Mouse (Mus musculus): ENCODE results near the gene Mrpl47. TPM values are rescaled to one million over a fixed set of nuclear protein-coding genes. Genes with fewer than 3 reads are reported as not detected.

Mrpl47 gene
- polyA plus RNA-seq, 2 experiments: 15.4 to 31.3 TPM

DNA sequence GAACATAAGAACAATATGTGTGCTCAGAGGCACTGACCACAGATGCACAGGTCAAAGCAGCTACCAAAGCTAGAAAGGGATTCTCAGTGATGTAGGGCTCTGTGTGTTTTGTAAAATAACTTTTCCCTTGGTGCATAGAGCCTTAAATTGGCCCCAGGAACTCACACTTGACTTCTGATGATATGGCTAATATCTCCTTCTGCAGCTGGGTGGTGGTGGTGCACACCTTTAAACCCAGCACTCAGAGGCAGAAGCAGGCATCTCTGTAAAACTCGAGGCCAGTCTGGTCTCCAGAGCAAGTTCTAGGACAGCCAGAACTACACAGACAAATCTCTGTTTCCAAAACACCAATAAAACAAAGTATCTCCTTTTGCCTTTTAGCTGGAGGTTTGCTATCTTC lies 46.5 kb downstream of the Mrpl47 start:
- ATAC-seq (ENCODE audit: low FRiP score, low read depth) (no peak), DNase-seq (ENCODE audit: low spot score) (no peak)
- Histone ChIP-seq H3K27ac (replicated peaks; ENCODE audit: low read depth, low read length) (no peak overlapping the region), H3K36me3 (ENCODE audit: control insufficient read depth, insufficient read depth, low read length) (no peaks in the 10 kb centered on the region), H3K4me1 (ENCODE audit: control insufficient read depth, insufficient read depth, low read length) (no peaks in the 10 kb centered on the region), H3K9me3 (ENCODE audit: control insufficient read depth, low read length) (no peaks in the 10 kb centered on the region), H3K27me3 (ENCODE audit: control insufficient read depth, insufficient read depth, low read length) (no peaks in the 10 kb centered on the region), H3K4me3 (replicated peaks; ENCODE audit: low read length) (no peak overlapping the region), H3K9ac (ENCODE audit: low read depth, low read length, severe bottlenecking) (no peak overlapping the region), H3K4me2 (replicated peaks; ENCODE audit: low read depth, low read length, severe bottlenecking) (no peak overlapping the region)
- TF ChIP-seq POLR2A (IDR thresholded peaks at IDR 0.05; ENCODE audit: borderline replicate concordance, extremely low read depth, insufficient read depth, insufficient read length): no peak
- 39% methylated on average over 1 of the region's 1 CpGs for WGBS

- H3K9ac ChIP-seq (ENCODE audit: low read depth, low read length, severe bottlenecking): no peak overlapping the region
- no peaks in the 10 kb centered on the region for H3K27me3 ChIP-seq (ENCODE audit: control insufficient read depth, insufficient read depth, low read length)
- no peaks in the 10 kb centered on the region for H3K4me1 ChIP-seq (ENCODE audit: control insufficient read depth, insufficient read depth, low read length)
- DNase-seq (ENCODE audit: low spot score) (no peak), ATAC-seq (ENCODE audit: low FRiP score, low read depth) (no peak)
- 75% methylated on average over 3 of the region's 3 CpGs for WGBS
- no peak overlapping the region for H3K4me2 ChIP-seq (replicated peaks; ENCODE audit: low read depth, low read length, severe bottlenecking)
- no peaks in the 10 kb centered on the region for H3K36me3 ChIP-seq (ENCODE audit: control insufficient read depth, insufficient read depth, low read length)
- H3K27ac ChIP-seq (replicated peaks; ENCODE audit: low read depth, low read length): no peak overlapping the region
- H3K4me3 ChIP-seq (replicated peaks; ENCODE audit: low read length): no peak overlapping the region
- no peak for TF ChIP-seq POLR2A (IDR thresholded peaks at IDR 0.05; ENCODE audit: borderline replicate concordance, extremely low read depth, insufficient read depth, insufficient read length)
- no peaks in the 10 kb centered on the region for H3K9me3 ChIP-seq (ENCODE audit: control insufficient read depth, low read length)
Observed at GRCm38 (mm10) chr3:32690008-32690407, 47.4 kb downstream of the Mrpl47 start.

DNA sequence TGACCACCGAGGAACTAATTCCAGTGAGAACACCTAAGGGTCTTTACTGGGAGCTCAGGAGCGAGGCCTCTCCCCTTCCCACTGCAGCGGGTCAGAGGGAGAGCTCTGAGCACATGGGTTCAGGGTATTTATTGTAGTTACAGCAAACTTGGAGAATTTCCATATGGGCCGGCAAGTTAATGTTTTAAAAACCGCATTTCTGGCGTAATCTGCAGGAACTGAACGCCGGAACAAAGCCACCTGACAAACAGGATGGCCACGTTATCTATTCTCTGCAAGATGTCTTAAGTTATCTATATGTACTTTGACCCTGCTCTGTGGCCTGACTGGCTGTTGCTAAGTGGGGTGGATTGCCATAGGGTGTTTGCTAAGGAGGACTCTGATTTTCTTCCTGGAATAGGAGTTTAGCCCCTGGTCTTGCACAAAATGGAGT lies 47.8 kb downstream of the Mrpl47 start:
- Histone ChIP-seq H3K4me2 (replicated peaks; ENCODE audit: low read depth, low read length, severe bottlenecking) (no peak overlapping the region), H3K9me3 (ENCODE audit: control insufficient read depth, low read length) (no peaks in the 10 kb centered on the region), H3K36me3 (ENCODE audit: control insufficient read depth, insufficient read depth, low read length) (no peaks in the 10 kb centered on the region), H3K4me3 (replicated peaks; ENCODE audit: low read length) (no peak overlapping the region), H3K27me3 (ENCODE audit: control insufficient read depth, insufficient read depth, low read length) (no peaks in the 10 kb centered on the region), H3K9ac (ENCODE audit: low read depth, low read length, severe bottlenecking) (no peak overlapping the region), H3K27ac (replicated peaks; ENCODE audit: low read depth, low read length) (no peak overlapping the region), H3K4me1 (ENCODE audit: control insufficient read depth, insufficient read depth, low read length) (no peaks in the 10 kb centered on the region)
- DNase-seq (ENCODE audit: low spot score) (no peak), ATAC-seq (ENCODE audit: low FRiP score, low read depth) (no peak)
- WGBS: 84% methylated on average over 9 of the region's 9 CpGs
- TF ChIP-seq POLR2A (IDR thresholded peaks at IDR 0.05; ENCODE audit: borderline replicate concordance, extremely low read depth, insufficient read depth, insufficient read length): no peak

DNA sequence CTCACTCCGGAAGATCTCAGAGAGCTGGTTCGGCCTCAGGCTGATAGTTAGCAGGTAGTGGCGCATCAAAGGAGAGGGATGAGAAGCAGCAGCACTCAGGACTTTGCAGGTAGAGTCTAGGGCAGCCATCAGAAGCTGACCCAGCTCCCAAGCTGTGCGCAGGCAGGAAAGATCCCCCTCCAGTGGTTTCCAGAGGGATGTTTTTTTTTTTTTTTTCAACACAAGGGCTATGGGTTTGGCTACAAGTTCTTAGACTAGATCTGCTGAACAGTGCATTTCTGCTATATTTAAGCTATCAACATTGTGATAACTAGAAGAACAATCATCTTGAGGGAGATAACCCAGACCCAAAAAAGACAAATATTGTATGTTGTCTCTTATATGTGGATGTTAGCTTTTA lies 50.2 kb downstream of the Mrpl47 start:
- 27% methylated on average over 4 of the region's 4 CpGs for WGBS
- no peaks in the 10 kb centered on the region for H3K9me3 ChIP-seq (ENCODE audit: control insufficient read depth, low read length)
- no peak for TF ChIP-seq POLR2A (IDR thresholded peaks at IDR 0.05; ENCODE audit: borderline replicate concordance, extremely low read depth, insufficient read depth, insufficient read length)
- ATAC-seq (ENCODE audit: low FRiP score, low read depth) (no peak), DNase-seq (ENCODE audit: low spot score) (no peak)
- no peak overlapping the region for H3K9ac ChIP-seq (ENCODE audit: low read depth, low read length, severe bottlenecking)
- no peak overlapping the region for H3K4me3 ChIP-seq (replicated peaks; ENCODE audit: low read length)
- H3K4me1 ChIP-seq (ENCODE audit: control insufficient read depth, insufficient read depth, low read length): no peaks in the 10 kb centered on the region
- H3K27me3 ChIP-seq (ENCODE audit: control insufficient read depth, insufficient read depth, low read length): no peaks in the 10 kb centered on the region
- no peaks in the 10 kb centered on the region for H3K36me3 ChIP-seq (ENCODE audit: control insufficient read depth, insufficient read depth, low read length)
- H3K27ac ChIP-seq (replicated peaks; ENCODE audit: low read depth, low read length): no peak overlapping the region
- H3K4me2 ChIP-seq (replicated peaks; ENCODE audit: low read depth, low read length, severe bottlenecking): no peak overlapping the region

DNA sequence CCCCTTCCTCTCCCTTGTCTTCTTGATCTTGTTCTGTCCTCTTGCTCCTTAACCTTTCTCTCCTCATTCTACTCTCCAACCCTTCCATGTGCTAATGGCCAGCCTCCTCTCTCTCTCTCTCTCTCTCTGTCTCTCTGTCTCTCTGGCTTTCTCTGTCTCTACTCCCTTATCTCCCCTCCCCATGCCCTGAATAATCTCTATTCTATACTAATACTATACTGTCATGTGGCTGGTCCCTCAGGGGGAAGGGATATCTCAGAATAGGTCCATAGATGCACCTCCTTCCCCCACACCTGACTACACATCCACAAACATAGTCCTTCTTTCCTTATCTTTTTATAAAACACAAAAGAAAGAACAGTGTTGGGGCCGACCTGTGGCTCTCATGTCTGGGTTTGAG lies 50.9 kb downstream of the Mrpl47 start:
- DNase-seq (ENCODE audit: low spot score): no peak
- no peak overlapping the region for H3K27ac ChIP-seq (replicated peaks; ENCODE audit: low read depth, low read length)
- H3K27me3 ChIP-seq (ENCODE audit: control insufficient read depth, insufficient read depth, low read length): no peaks in the 10 kb centered on the region
- ATAC-seq (ENCODE audit: low FRiP score, low read depth): no peak
- H3K4me1 ChIP-seq (ENCODE audit: control insufficient read depth, insufficient read depth, low read length): no peaks in the 10 kb centered on the region
- H3K9ac ChIP-seq (ENCODE audit: low read depth, low read length, severe bottlenecking): no peak overlapping the region
- WGBS: 68% methylated on average over 1 of the region's 1 CpGs
- no peaks in the 10 kb centered on the region for H3K36me3 ChIP-seq (ENCODE audit: control insufficient read depth, insufficient read depth, low read length)
- no peak overlapping the region for H3K4me3 ChIP-seq (replicated peaks; ENCODE audit: low read length)
- H3K9me3 ChIP-seq (ENCODE audit: control insufficient read depth, low read length): no peaks in the 10 kb centered on the region
- TF ChIP-seq POLR2A (IDR thresholded peaks at IDR 0.05; ENCODE audit: borderline replicate concordance, extremely low read depth, insufficient read depth, insufficient read length): no peak
- no peak overlapping the region for H3K4me2 ChIP-seq (replicated peaks; ENCODE audit: low read depth, low read length, severe bottlenecking)

DNA sequence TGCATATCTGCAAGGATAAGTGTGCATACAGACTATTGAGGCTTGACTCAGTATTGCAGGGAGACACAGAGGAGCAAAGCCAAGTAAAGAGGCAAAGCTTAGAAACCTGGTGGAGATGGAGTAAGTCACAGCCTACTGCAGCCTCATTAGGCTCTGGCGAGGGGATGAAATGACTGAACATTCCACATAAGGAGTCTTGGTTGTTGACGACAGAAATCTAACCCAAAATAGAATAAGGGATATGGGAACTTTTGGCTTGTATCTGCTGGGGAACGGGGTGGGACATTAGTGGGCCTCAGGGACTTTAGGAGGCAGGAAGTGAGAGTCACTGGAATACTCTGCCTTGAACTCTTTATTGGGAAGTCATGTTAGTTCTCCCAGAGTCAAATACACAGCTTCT lies 52.8 kb downstream of the Mrpl47 start:
- H3K9ac ChIP-seq (ENCODE audit: low read depth, low read length, severe bottlenecking): no peak overlapping the region
- no peak for ATAC-seq (ENCODE audit: low FRiP score, low read depth)
- no peak overlapping the region for H3K4me3 ChIP-seq (replicated peaks; ENCODE audit: low read length)
- no peak overlapping the region for H3K4me2 ChIP-seq (replicated peaks; ENCODE audit: low read depth, low read length, severe bottlenecking)
- no peaks in the 10 kb centered on the region for H3K36me3 ChIP-seq (ENCODE audit: control insufficient read depth, insufficient read depth, low read length)
- no peaks in the 10 kb centered on the region for H3K4me1 ChIP-seq (ENCODE audit: control insufficient read depth, insufficient read depth, low read length)
- WGBS: 72% methylated on average over 3 of the region's 3 CpGs
- H3K9me3 ChIP-seq (ENCODE audit: control insufficient read depth, low read length): no peaks in the 10 kb centered on the region
- TF ChIP-seq POLR2A (IDR thresholded peaks at IDR 0.05; ENCODE audit: borderline replicate concordance, extremely low read depth, insufficient read depth, insufficient read length): no peak
- DNase-seq (ENCODE audit: low spot score): no peak
- no peak overlapping the region for H3K27ac ChIP-seq (replicated peaks; ENCODE audit: low read depth, low read length)
- H3K27me3 ChIP-seq (ENCODE audit: control insufficient read depth, insufficient read depth, low read length): no peaks in the 10 kb centered on the region

Measured in limb, embryonic 14.5 days (tissue).